ENCODE assay signal across 8 mouse cellular contexts in genomic region chr16:78198642-78199121, GRCm38 (mm10).
DNase-seq lines count a peak whose midpoint lies in the region; ATAC-seq and TF ChIP-seq lines count a peak whose summit lies in the region.

No protein-coding gene starts in this region.

- H3K9ac ChIP-seq in ES-Bruce4 (ENCODE audit: low read depth, poor library complexity, severe bottlenecking) = no peak overlapping the region
- no peak overlapping the region for H3K9ac ChIP-seq in forebrain, postnatal 0 days

- intact Hi-C loops in heart, postnatal 25 days (cut with DNase I) = loop anchor here (2.0 to 5.0 kb wide), 4 partner anchors 118 to 754 kb away; no protein-coding TSS in a partner anchor

- H3K4me3 ChIP-seq in ES-Bruce4 (ENCODE audit: low read depth, low read length) = no peak overlapping the region
- H3K4me3 ChIP-seq in forebrain, postnatal 0 days (ENCODE audit: low read depth, low read length) = no peak overlapping the region

- no peak overlapping the region for H3K27ac ChIP-seq in ES-Bruce4 (ENCODE audit: insufficient read depth, low read length)
- H3K27ac ChIP-seq in forebrain, postnatal 0 days (ENCODE audit: low read depth, low read length) = no peak overlapping the region

- no peak for TF ChIP-seq POLR2A in ES-Bruce4 (IDR thresholded peaks at IDR 0.05; ENCODE audit: insufficient read depth, low read length)

- no peaks in the 10 kb centered on the region for H3K9me3 ChIP-seq in ES-Bruce4 (replicated peaks; ENCODE audit: control insufficient read depth, insufficient read depth, low read length, poor library complexity, severe bottlenecking)
- no peaks in the 10 kb centered on the region for H3K9me3 ChIP-seq in forebrain, postnatal 0 days (ENCODE audit: low read length)

- H3K36me3 ChIP-seq in ES-Bruce4 (ENCODE audit: control insufficient read depth, insufficient read depth, low read length, poor library complexity, severe bottlenecking) = no peaks in the 10 kb centered on the region
- H3K36me3 ChIP-seq in forebrain, postnatal 0 days (ENCODE audit: insufficient read depth) = no peaks in the 10 kb centered on the region

- peak; percentile 75 for DNase-seq in c-Kit-positive CD71-negative TER-119-negative erythroid progenitor cells, embryonic 14.5 days (ENCODE audit: low read depth)
- DNase-seq in forebrain, postnatal 0 days = peak; percentile 90
- peak; percentile 27 for DNase-seq in heart, postnatal 25 days (ENCODE audit: low spot score)
- DNase-seq in layer of hippocampus, adult 9-11 months = peak; percentile 29
- DNase-seq in lung, postnatal 14 days = peak; percentile 82
- peak; percentile 73 for DNase-seq in ovary, postnatal 36 days (ENCODE audit: low spot score)
- peak; percentile 86 for DNase-seq in thymus, postnatal 14 days

- ATAC-seq in forebrain, postnatal 0 days = peak; percentile 45; the same call in 1 of the 2 replicates

- no peak for TF ChIP-seq EP300 in ES-Bruce4 (IDR thresholded peaks at IDR 0.05; ENCODE audit: insufficient read depth, low read depth, low read length)

- no peaks in the 10 kb centered on the region; the same call in none of the 2 replicates for H3K27me3 ChIP-seq in ES-Bruce4 (ENCODE audit: control insufficient read depth, insufficient read depth, low read length, poor library complexity, severe bottlenecking)
- H3K27me3 ChIP-seq in forebrain, postnatal 0 days (ENCODE audit: insufficient read depth, low read length) = no peaks in the 10 kb centered on the region

- H3K4me1 ChIP-seq in ES-Bruce4 (ENCODE audit: control insufficient read depth, insufficient read depth, low read length) = no peaks in the 10 kb centered on the region
- H3K4me1 ChIP-seq in forebrain, postnatal 0 days (ENCODE audit: insufficient read depth) = no peaks in the 10 kb centered on the region

- peak overlapping the region; percentile 6; the same call in 1 of the 2 replicates for H3K4me2 ChIP-seq in forebrain, postnatal 0 days (ENCODE audit: low read depth)

- WGBS in forebrain, postnatal 0 days = 6% methylated on average over 16 of the region's 16 CpGs

- TF ChIP-seq CTCF in ES-Bruce4 (IDR thresholded peaks at IDR 0.05; ENCODE audit: low read depth, low read length) = peak; percentile 78
- TF ChIP-seq CTCF in forebrain, postnatal 0 days (IDR thresholded peaks at IDR 0.05; ENCODE audit: low read depth) = peak; percentile 96

Comparison
In these comparisons a context has a peak if more than half of its experiments do, and no peak if none do; other contexts are left out.
1. DNase-seq: peak in every context shown above with its lines; median percentile 90 in forebrain, postnatal 0 days; 86 in thymus, postnatal 14 days; 82 in lung, postnatal 14 days; 75 in c-Kit-positive CD71-negative TER-119-negative erythroid progenitor cells, embryonic 14.5 days; 73 in ovary, postnatal 36 days; 29 in layer of hippocampus, adult 9-11 months; 27 in heart, postnatal 25 days.